Mouse (Mus musculus) kidney, adult 2 months (tissue): ENCODE measurements around the gene Rassf7.
"Not testable (repeated sequence)": the region's sequence is repeated elsewhere in the genome, so short reads cannot be mapped to it uniquely, and the experiment has no call there.

Source experiments
- CTCF ChIP-seq: fragments of 200-500 bp; conservative IDR thresholded peaks from 2 replicates; pipeline ENCODE4 v1.5.1; 2011; ENCODE audit warnings: low read depth, mild to moderate bottlenecking, control low read depth, low read length, moderate library complexity, mixed read lengths; ENCODE audit not compliant: insufficient read depth, insufficient read length
- POLR2A ChIP-seq: fragments of 200-500 bp; IDR thresholded peaks from one replicate; pipeline ENCODE4 v1.6.1; 2011; ENCODE audit warnings: low read depth, low read length, control low read depth

DNA sequence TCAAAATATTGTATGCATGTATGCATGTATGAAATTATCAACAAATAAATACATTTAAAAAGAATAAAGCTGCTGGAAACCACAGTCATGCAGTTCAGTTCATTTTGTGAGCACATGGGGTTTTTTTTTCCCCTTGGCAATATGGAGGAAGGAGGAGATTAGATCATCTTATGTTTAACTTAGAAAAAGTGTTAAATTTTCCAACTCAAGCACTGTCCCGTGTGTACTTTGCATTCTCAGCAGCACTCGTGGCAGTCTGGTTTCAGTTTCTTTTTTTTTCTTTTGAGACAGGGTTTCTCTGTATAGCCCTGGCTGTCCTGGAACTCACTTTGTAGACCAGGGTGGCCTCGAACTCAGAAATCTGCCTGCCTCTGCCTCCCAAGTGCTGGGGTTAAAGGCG, 34.8 kb downstream of the Rassf7 start:
- not testable (repeated sequence) for TF ChIP-seq CTCF, POLR2A
